8 mouse cellular contexts compared by ENCODE assay signal in the genomic region with DNA sequence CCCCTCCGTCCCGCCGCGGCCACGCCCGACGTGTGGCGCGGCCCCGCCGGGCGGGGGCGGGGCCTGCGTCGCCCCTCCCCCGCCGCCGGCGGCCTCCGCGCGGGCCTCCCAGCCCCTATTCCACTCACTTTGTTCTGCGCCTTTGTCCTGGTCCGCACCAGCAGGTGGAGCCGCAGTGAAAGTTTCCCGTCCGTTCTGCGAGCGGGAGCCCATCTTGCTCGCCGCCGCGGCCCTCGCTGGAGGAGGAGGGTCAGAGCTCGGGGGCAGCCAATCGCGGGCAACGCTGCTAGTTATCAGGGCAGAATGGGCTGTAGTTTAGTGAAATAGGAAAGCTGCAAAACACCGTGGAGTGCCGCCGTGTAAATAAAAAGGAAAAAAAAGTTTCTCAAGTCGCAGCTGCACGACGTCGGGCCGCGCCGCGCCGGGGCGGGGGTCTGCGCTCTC. TPM values are rescaled to one million over a fixed set of nuclear protein-coding genes. Genes with fewer than 3 reads are reported as not detected.
DNase-seq lines count a peak whose midpoint lies in the region; ATAC-seq lines count a peak whose summit lies in the region.

A gene (plus strand): TSS at position 81 of the 444 bp plus-strand sequence.

- peak within 1 kb of the TSS; percentile 98 for H3K9ac ChIP-seq in kidney, embryonic 15.5 days

- no peaks in the 10 kb centered on the region for H3K9me3 ChIP-seq in heart, embryonic 10.5 days
- no peaks in the 10 kb centered on the region for H3K9me3 ChIP-seq in kidney, embryonic 15.5 days (replicated peaks)

- H3K36me3 ChIP-seq in heart, embryonic 10.5 days, result peaks cover 9% of the 10 kb centered on the region
- peaks cover 3% of the 10 kb centered on the region for H3K36me3 ChIP-seq in kidney, embryonic 15.5 days

- H3K27ac ChIP-seq in heart, embryonic 10.5 days, result peak within 1 kb of the TSS; percentile 99
- peak within 1 kb of the TSS; percentile 99 for H3K27ac ChIP-seq in kidney, embryonic 15.5 days

- DNase-seq in B cell, adult 2 months, result peak; percentile 93 to 94
- peak; percentile 99 for DNase-seq in brain, adult 2 months (ENCODE audit: low read depth, low spot score)
- DNase-seq in heart, embryonic 10.5 days (ENCODE audit: low spot score), result peak; percentile 98
- DNase-seq in liver, result peak; percentile 97
- peak; percentile 96 to 97 for DNase-seq in spleen, postnatal 4 days (ENCODE audit: low spot score in 2 of 2)

- H3K4me3 ChIP-seq in heart, embryonic 10.5 days, result peak within 1 kb of the TSS; percentile 93
- peak within 1 kb of the TSS; percentile 94 for H3K4me3 ChIP-seq in kidney, embryonic 15.5 days (replicated peaks)

- peak within 1 kb of the TSS; percentile 65 for H3K4me2 ChIP-seq in kidney, embryonic 15.5 days

- no peaks in the 10 kb centered on the region for H3K27me3 ChIP-seq in heart, embryonic 10.5 days (ENCODE audit: insufficient read depth, poor library complexity, severe bottlenecking)
- no peaks in the 10 kb centered on the region for H3K27me3 ChIP-seq in kidney, embryonic 15.5 days

- WGBS in heart, embryonic 10.5 days, result under 1% methylated on average over 50 of the region's 52 CpGs
- 1% methylated on average over 52 of the region's 52 CpGs for WGBS in kidney, embryonic 15.5 days

- peaks cover 14% of the 10 kb centered on the region for H3K4me1 ChIP-seq in heart, embryonic 10.5 days
- peaks cover 28% of the 10 kb centered on the region for H3K4me1 ChIP-seq in kidney, embryonic 15.5 days

- ATAC-seq in erythroblast, adult 5-6 weeks (replicated peaks; ENCODE audit: low FRiP score, poor library complexity, severe bottlenecking), result peak; percentile 91
- peak; percentile 98 for ATAC-seq in kidney, embryonic 15.5 days (replicated peaks; ENCODE audit: low FRiP score)
- ATAC-seq in monocyte, adult 5-6 weeks (replicated peaks; ENCODE audit: insufficient number of reproducible peaks, low FRiP score, low TSS enrichment, poor library complexity, severe bottlenecking), result peak; percentile 93

RNA-seq across cellular contexts. Expression of the gene that starts here (rescaled TPM):
- 31.1 and 50.2 TPM in 2 replicates for total RNA-seq in erythroblast, adult 5-6 weeks (2015; ENCODE audit: low replicate concordance)
- total RNA-seq in erythroblast, adult 5-6 weeks (2017; ENCODE audit: low replicate concordance), result 21.5 and 33.2 TPM in 2 replicates
- polyA plus RNA-seq in heart, embryonic 10.5 days (2016; fragmentation: Nextera tagmentation; extraction: Ambion mirVana), result 89.9 and 110 TPM in 2 replicates
- 109 and 127 TPM in 2 replicates for polyA plus RNA-seq in kidney, embryonic 15.5 days (2015; fragmentation: Nextera tagmentation; extraction: Ambion mirVana)
- total RNA-seq in monocyte, adult 5-6 weeks (2017), result 20.2 to 27.3 TPM (median 24.3 TPM) in 3 replicates

Comparison
In these comparisons a context has a peak if more than half of its experiments do, and no peak if none do; other contexts are left out.
1. Peak in every context shown above with its lines: DNase-seq, ATAC-seq, H3K4me3 ChIP-seq and H3K27ac ChIP-seq.